Mouse (Mus musculus) myocyte (in vitro differentiated cells): ENCODE measurements around the gene 3110001I22Rik. TPM values are rescaled to one million over a fixed set of nuclear protein-coding genes. Genes with fewer than 3 reads are reported as not detected.

Experiments used
- H3K27me3 ChIP-seq: one replicate; pipeline ENCODE4 v1.6.1; 2011; ENCODE audit not compliant: control insufficient read depth, insufficient read depth, insufficient read length
- H3K36me3 ChIP-seq: one replicate; pipeline ENCODE4 v1.6.1; 2011; ENCODE audit not compliant: control insufficient read depth, insufficient read depth
- H3K4me2 ChIP-seq: one replicate; pipeline ENCODE4 v1.6.1; 2011; ENCODE audit warnings: low read depth, control low read depth
- H3K4me3 ChIP-seq: one replicate; pipeline ENCODE4 v1.5.1; 2011; ENCODE audit warnings: mild to moderate bottlenecking, control low read depth, moderate library complexity
- H3K79me2 ChIP-seq: one replicate; pipeline ENCODE4 v1.6.1; 2011; ENCODE audit not compliant: control insufficient read depth, insufficient read depth
- H3ac ChIP-seq: one replicate; pipeline ENCODE4 v1.6.1; 2011; ENCODE audit not compliant: control insufficient read depth, insufficient read length
- CEBPB ChIP-seq: IDR thresholded peaks from 2 replicates; pipeline ENCODE4 v1.6.1; 2011; ENCODE audit warnings: mild to moderate bottlenecking, moderate library complexity; ENCODE audit not compliant: poor library complexity, insufficient read depth, severe bottlenecking
- E2F4 ChIP-seq: IDR thresholded peaks from one replicate; pipeline ENCODE4 v1.6.1; 2011; ENCODE audit warnings: mild to moderate bottlenecking, control low read depth, moderate library complexity; ENCODE audit not compliant: insufficient read depth
- MAX ChIP-seq: IDR thresholded peaks from one replicate; pipeline ENCODE4 v1.6.1; 2011; ENCODE audit warnings: low read depth, mild to moderate bottlenecking, control low read depth
- MYOD1 ChIP-seq, 3 experiments: IDR thresholded peaks; one replicate each; pipeline ENCODE4 v1.6.1; 2011; ENCODE audit warnings: control low read depth in 2 of 3, low read depth in 2 of 3, mild to moderate bottlenecking in 2 of 3, moderate library complexity in 1 of 3; ENCODE audit not compliant: insufficient read length in 2 of 3, control insufficient read depth in 1 of 3
- MYOG ChIP-seq, 3 experiments: IDR thresholded peaks; one replicate each; pipeline ENCODE4 v1.6.1; 2011; ENCODE audit warnings: control low read depth in 2 of 3, low read depth in 2 of 3, mild to moderate bottlenecking in 2 of 3; ENCODE audit not compliant: insufficient read length in 2 of 3, control insufficient read depth in 1 of 3, insufficient read depth in 1 of 3
- POLR2A ChIP-seq: IDR thresholded peaks from one replicate; pipeline ENCODE4 v1.6.1; 2011; ENCODE audit warnings: low read depth, mild to moderate bottlenecking, control low read depth, moderate library complexity; ENCODE audit not compliant: insufficient read length
- POLR2AphosphoS2 ChIP-seq: IDR thresholded peaks from one replicate; pipeline ENCODE4 v1.6.1; 2011; ENCODE audit warnings: low read depth, control low read depth; ENCODE audit not compliant: insufficient read length
- REST ChIP-seq: IDR thresholded peaks from one replicate; pipeline ENCODE4 v1.6.1; 2011; ENCODE audit warnings: mild to moderate bottlenecking, control low read depth, moderate library complexity; ENCODE audit not compliant: insufficient read depth, insufficient read length
- SRF ChIP-seq: IDR thresholded peaks from one replicate; pipeline ENCODE4 v1.6.1; 2011; ENCODE audit warnings: low read depth; ENCODE audit not compliant: control insufficient read depth, insufficient read length
- TCF12 ChIP-seq: IDR thresholded peaks from one replicate; pipeline ENCODE4 v1.6.1; 2011; ENCODE audit warnings: mild to moderate bottlenecking, control low read depth; ENCODE audit not compliant: poor library complexity, insufficient read depth, severe bottlenecking
- TCF3 ChIP-seq: IDR thresholded peaks from one replicate; pipeline ENCODE4 v1.6.1; 2011; ENCODE audit warnings: low read depth, control low read depth; ENCODE audit not compliant: insufficient read length
- USF1 ChIP-seq: IDR thresholded peaks from one replicate; pipeline ENCODE4 v1.6.1; 2011; ENCODE audit warnings: low read depth, mild to moderate bottlenecking, control low read depth, moderate library complexity
- polyA plus RNA-seq: library from polyadenylated mRNA; unstranded; fragments of >200 nt; fragmentation: generic; extraction: Trizol; gene quantifications from one replicate; pipeline ENCODE4 v1.2.1, GENCODE M21; 2012; ENCODE audit warnings: missing spikeins

Gene 3110001I22Rik
- polyA plus RNA-seq, 1 experiment: 1.1 TPM

GRCm38 (mm10) chr16:13714910-13715309 is 43.2 kb downstream of the 3110001I22Rik start:
- H3K4me2 ChIP-seq: no peak overlapping the region
- H3K4me3 ChIP-seq: no peak overlapping the region
- H3K27me3 ChIP-seq: no peaks in the 10 kb centered on the region
- H3K36me3 ChIP-seq: no peaks in the 10 kb centered on the region
- no peaks in the 10 kb centered on the region for H3K79me2 ChIP-seq
- H3ac ChIP-seq: no peak overlapping the region
- TF ChIP-seq POLR2AphosphoS2: no peak
- no peak for TF ChIP-seq MAX
- TF ChIP-seq CEBPB: no peak
- no peak for TF ChIP-seq POLR2A
- TF ChIP-seq USF1: no peak
- no peak for TF ChIP-seq E2F4
- TF ChIP-seq TCF12: no peak
- no peak for TF ChIP-seq MYOG (IDR thresholded peaks at IDR 0.05; ENCODE audit: control insufficient read depth in 1 of 3, insufficient read depth in 1 of 3, insufficient read length in 2 of 3, low read depth in 2 of 3)
- no peak for TF ChIP-seq TCF3
- TF ChIP-seq REST: no peak
- no peak for TF ChIP-seq SRF
- no peak for TF ChIP-seq MYOD1 (IDR thresholded peaks at IDR 0.05; ENCODE audit: control insufficient read depth in 1 of 3, insufficient read length in 2 of 3, low read depth in 2 of 3)

- Histone ChIP-seq H3K27me3 (no peaks in the 10 kb centered on the region), H3K4me2 (no peak overlapping the region), H3K79me2 (no peaks in the 10 kb centered on the region), H3K4me3 (no peak overlapping the region), H3ac (no peak overlapping the region), H3K36me3 (no peaks in the 10 kb centered on the region)
- TF ChIP-seq POLR2AphosphoS2 (no peak), POLR2A (no peak), CEBPB (no peak), MYOG (IDR thresholded peaks at IDR 0.05; ENCODE audit: control insufficient read depth in 1 of 3, insufficient read depth in 1 of 3, insufficient read length in 2 of 3, low read depth in 2 of 3) (no peak), TCF12 (no peak)
Observed at GRCm38 (mm10) chr16:13716821-13717553, 45.3 kb downstream of the 3110001I22Rik start.

GRCm38 (mm10) chr16:13722937-13723336 is 51.2 kb downstream of the 3110001I22Rik start:
- TF ChIP-seq TCF3 (no peak), REST (no peak), MYOG (IDR thresholded peaks at IDR 0.05; ENCODE audit: control insufficient read depth in 1 of 3, insufficient read depth in 1 of 3, insufficient read length in 2 of 3, low read depth in 2 of 3) (no peak), MYOD1 (IDR thresholded peaks at IDR 0.05; ENCODE audit: control insufficient read depth in 1 of 3, insufficient read length in 2 of 3, low read depth in 2 of 3) (no peak), USF1 (no peak), TCF12 (no peak), E2F4 (no peak), POLR2AphosphoS2 (no peak), SRF (no peak), MAX (no peak), POLR2A (no peak), CEBPB (no peak)
- Histone ChIP-seq H3K36me3 (no peaks in the 10 kb centered on the region), H3K27me3 (no peaks in the 10 kb centered on the region), H3K4me3 (no peak overlapping the region), H3K79me2 (no peaks in the 10 kb centered on the region), H3ac (no peak overlapping the region), H3K4me2 (no peak overlapping the region)

GRCm38 (mm10) chr16:13727811-13728335 is 56.1 kb downstream of the 3110001I22Rik start:
- Histone ChIP-seq H3K36me3 (no peaks in the 10 kb centered on the region), H3ac (no peak overlapping the region), H3K4me2 (no peak overlapping the region), H3K79me2 (no peaks in the 10 kb centered on the region), H3K27me3 (peaks cover 9% of the 10 kb centered on the region), H3K4me3 (no peak overlapping the region)
- no peak for TF ChIP-seq REST
- TF ChIP-seq MYOD1 (IDR thresholded peaks at IDR 0.05; ENCODE audit: control insufficient read depth in 1 of 3, insufficient read length in 2 of 3, low read depth in 2 of 3): no peak
- TF ChIP-seq POLR2A: no peak
- TF ChIP-seq TCF12: no peak
- no peak for TF ChIP-seq MAX
- no peak for TF ChIP-seq POLR2AphosphoS2
- no peak for TF ChIP-seq MYOG (IDR thresholded peaks at IDR 0.05; ENCODE audit: control insufficient read depth in 1 of 3, insufficient read depth in 1 of 3, insufficient read length in 2 of 3, low read depth in 2 of 3)
- no peak for TF ChIP-seq CEBPB
- TF ChIP-seq USF1: no peak
- no peak for TF ChIP-seq TCF3
- TF ChIP-seq SRF: no peak
- no peak for TF ChIP-seq E2F4

Other genes starting within 250 kb of the 3110001I22Rik start
- gene Parn, start 3.8 kb upstream of the 3110001I22Rik start, polyA plus RNA-seq: 14.5 TPM
- 12.6 TPM for gene Bfar, start 71 bp upstream of the 3110001I22Rik start, polyA plus RNA-seq
- not detected for gene Pla2g10, start 59.1 kb downstream of the 3110001I22Rik start, polyA plus RNA-seq
- 40.6 TPM for gene Rrn3, start 108.8 kb downstream of the 3110001I22Rik start, polyA plus RNA-seq
- gene Ntan1, start 146.9 kb downstream of the 3110001I22Rik start, polyA plus RNA-seq: 28.8 TPM
- 57.0 TPM for gene Pdxdc1, start 231.2 kb downstream of the 3110001I22Rik start, polyA plus RNA-seq
- gene Mpv17l, start 231.2 kb downstream of the 3110001I22Rik start, polyA plus RNA-seq: 0.88 TPM